Mouse (Mus musculus): ENCODE results near the gene Zfp455. TPM values are rescaled to one million over a fixed set of nuclear protein-coding genes. Genes with fewer than 3 reads are reported as not detected.
A peak's percentile ranks its signal among the peaks of the same experiment; 100 is the strongest.
"Not testable (repeated sequence)": the region's sequence is repeated elsewhere in the genome, so short reads cannot be mapped to it uniquely, and the experiment has no call there.

Zfp455 gene
- 1 to 10 TPM; 1.4 to 2.9 TPM for total RNA-seq (2021)
- long read RNA-seq, experiment 1, partial matches to known transcripts: 1 of 1 reads
- long read RNA-seq, experiment 1, other reads (novel, unspliced or antisense): 0 of 1 reads
- long read RNA-seq, experiment 2, partial matches to known transcripts: 0 of 1 reads
- long read RNA-seq, experiment 2, other reads (novel, unspliced or antisense): 1 of 1 reads

GRCm38 (mm10) chr13:67194340-67194894 is at the start of gene Zfp455:
TSS of gene Zfp455 (plus strand) at chr13:67194506.
- peak; percentile 54 to 64 for DNase-seq

DNA sequence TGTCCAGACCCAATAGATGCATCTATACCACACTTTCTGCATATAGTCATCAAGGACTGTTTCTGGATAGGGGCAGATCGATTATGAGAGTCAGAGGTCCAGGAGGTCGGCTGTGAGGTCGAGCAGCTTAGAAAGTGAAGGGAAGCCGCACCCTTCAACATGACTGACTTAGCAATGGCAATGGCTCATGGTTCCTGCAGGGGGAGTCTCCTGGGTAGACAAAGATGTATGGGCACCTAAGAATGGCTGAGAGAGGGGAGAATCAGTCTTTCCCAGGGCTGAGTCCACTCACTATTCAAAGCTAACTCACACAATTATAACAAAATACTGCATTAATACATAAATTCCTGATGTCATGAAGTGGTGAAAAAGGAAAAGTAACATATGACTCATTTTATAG is 28.2 kb upstream of the Zfp455 start:
- not testable (repeated sequence) for DNase-seq

DNA sequence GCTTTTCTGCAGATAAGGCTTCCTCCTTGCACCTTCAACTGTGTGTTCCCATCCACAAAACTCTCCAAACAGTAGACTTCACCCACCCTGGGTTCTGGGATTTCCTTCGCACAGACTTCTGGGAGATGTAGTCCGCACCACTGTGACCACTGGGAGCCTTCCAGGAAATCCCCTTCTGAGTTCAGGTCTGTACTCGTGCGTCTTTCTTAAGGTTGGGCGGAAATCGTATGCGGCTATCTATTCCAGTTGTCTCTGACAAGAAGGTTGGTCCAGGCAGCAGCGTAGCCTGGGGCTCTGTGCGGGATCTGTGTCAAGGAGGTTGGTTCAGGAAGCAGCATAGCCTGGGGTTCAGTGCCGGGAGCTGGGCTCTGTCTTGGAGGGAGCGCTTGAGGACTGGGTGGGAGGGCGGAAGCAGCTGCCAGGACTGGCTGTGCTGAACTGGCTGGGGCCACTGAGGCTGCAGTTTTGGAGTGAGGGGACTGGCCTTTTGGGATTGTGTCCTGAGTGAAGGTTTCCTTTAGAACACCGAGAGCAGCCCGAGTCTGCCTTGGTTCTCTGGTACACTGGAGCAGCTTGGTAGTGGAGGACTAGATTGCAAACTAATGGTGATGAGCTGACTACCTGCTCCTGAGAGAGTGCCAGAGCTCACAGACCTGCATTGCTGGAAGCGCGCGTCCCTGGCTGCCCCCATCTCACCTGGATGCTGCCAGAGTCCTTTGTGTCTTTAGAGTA is 21.1 kb upstream of the Zfp455 start, which contains the start of gene Rsl1:
Rsl1 (plus strand) TSS at position 192 of the 732 bp plus-strand sequence.
- DNase-seq: peak; percentile 81

DNA sequence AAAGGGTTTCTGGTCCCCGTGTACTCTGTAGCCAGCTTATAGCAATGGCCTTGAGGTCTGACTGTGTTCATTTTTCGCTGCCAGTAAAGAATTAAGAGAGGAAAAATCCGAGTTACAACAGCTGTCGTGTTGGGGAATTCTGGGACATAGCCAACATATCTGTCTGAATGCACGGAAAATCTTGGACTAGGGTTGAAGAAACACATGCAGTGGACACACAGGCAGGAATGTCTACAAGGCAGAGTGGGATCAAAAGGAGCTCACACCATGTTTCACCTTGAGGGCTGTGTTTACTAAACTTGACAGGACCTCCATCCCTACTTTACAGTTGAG is 20.6 kb upstream of the Zfp455 start:
- peak in 1 of 2 experiments; percentile 3 for DNase-seq

- DNase-seq: no peak
These were observed 7.3 kb downstream of the Zfp455 start for GRCm38 (mm10) chr13:67201656-67202055.

DNA sequence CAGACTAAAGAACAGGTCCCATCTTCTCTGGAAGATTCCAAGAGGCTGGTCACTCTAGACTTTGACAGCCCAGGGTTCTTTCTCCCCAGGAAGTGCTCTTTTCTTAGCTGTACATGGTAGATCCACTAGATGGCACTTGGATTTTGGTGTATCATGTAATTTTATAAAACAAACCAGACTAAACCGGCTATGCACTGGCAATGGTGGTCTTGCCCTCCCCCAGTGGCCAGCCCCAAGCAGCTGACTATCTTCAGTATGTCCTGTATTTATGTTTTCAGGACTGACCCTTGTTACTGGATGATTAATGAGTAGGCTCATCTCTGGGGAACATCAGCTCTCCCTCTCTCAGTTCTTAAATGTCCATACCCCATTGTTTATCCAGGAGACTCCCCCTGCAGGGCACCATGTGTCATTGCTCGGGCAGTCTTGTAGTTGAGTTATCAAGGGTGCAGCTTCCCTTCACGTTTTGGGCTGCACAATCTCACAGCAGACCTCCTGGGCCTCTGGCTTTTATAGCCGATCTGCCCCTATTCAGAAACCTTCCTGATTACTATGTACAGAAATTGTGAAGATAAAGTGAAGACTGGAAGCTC is 19.8 kb downstream of the Zfp455 start:
- DNase-seq: peak in 1 of 2 experiments; percentile 3

Other genes starting within 250 kb of the Zfp455 start
- gene Zfp712, start 133.3 kb upstream of the Zfp455 start, total RNA-seq (2021): 1 to 10 TPM; 1.6 to 1.7 TPM
- 1 to 10 TPM in 1 of 2 experiments, under 1 TPM in 1; 0.53 to 1.0 TPM for gene Zfp708, start 96.5 kb upstream of the Zfp455 start, total RNA-seq (2021)
- 1 to 10 TPM; 6.7 to 8.5 TPM for gene Gm28557, start 85.9 kb upstream of the Zfp455 start, total RNA-seq (2021)
- gene Rslcan18, start 78.2 kb upstream of the Zfp455 start, total RNA-seq (2021): 1 to 10 TPM in 1 of 2 experiments, under 1 TPM in 1; 0.82 to 1.0 TPM
- 1 to 10 TPM; 3.8 to 4.3 TPM for gene Zfp759, start 72.8 kb upstream of the Zfp455 start, total RNA-seq (2021)
- gene Rsl1, start 21.3 kb upstream of the Zfp455 start, total RNA-seq (2021): 1 to 10 TPM; 5.2 to 6.0 TPM
- 1 to 10 TPM; 2.9 to 3.9 TPM for gene Zfp458, start 84.0 kb downstream of the Zfp455 start, total RNA-seq (2021)
- gene Zfp457, start 112.0 kb downstream of the Zfp455 start, total RNA-seq (2021): 1 to 10 TPM; 2.4 to 3.7 TPM
- gene Zfp595, start 138.1 kb downstream of the Zfp455 start, total RNA-seq (2021): 1 to 10 TPM; 4.1 to 4.6 TPM
- 1 to 10 TPM; 1.3 to 2.5 TPM for gene Gm28044, start 166.0 kb downstream of the Zfp455 start, total RNA-seq (2021)
- 1 to 10 TPM; 2.2 to 2.8 TPM for gene Zfp953, start 166.1 kb downstream of the Zfp455 start, total RNA-seq (2021)
- gene Gm28041, start 181.2 kb downstream of the Zfp455 start, total RNA-seq (2021): 1 to 10 TPM; 2.4 to 3.0 TPM
- 1 to 10 TPM; 1.3 to 1.7 TPM for gene Zfp456, start 181.3 kb downstream of the Zfp455 start, total RNA-seq (2021)
- 1 to 10 TPM; 4.5 to 4.8 TPM for gene Zfp429, start 205.3 kb downstream of the Zfp455 start, total RNA-seq (2021)
- gene Zfp459, start 226.9 kb downstream of the Zfp455 start, total RNA-seq (2021): 1 to 10 TPM in 1 of 2 experiments, under 1 TPM in 1; 0.79 to 1.7 TPM